Mouse (Mus musculus) stomach, embryonic 14.5 days (tissue): ENCODE results near the gene Wnk2. TPM values are rescaled to one million over a fixed set of nuclear protein-coding genes. Genes with fewer than 3 reads are reported as not detected.

ENCODE experiments used
- ATAC-seq: fragments of 200-750 bp; cut with Nextera tagmentation; 2 replicates; pipeline ENCODE4 v1.8.0; 2017; ENCODE audit warnings: low read depth, moderate TSS enrichment; ENCODE audit not compliant: insufficient number of reproducible peaks, insufficient read depth, low FRiP score
- H3K27ac ChIP-seq: fragments of 300-500 bp; sonication (generic); 2 replicates; pipeline ENCODE4 v1.5.1; 2014; ENCODE audit warnings: mild to moderate bottlenecking, low read length, moderate library complexity, mixed read lengths
- H3K27me3 ChIP-seq: fragments of 300-500 bp; sonication (generic); 2 replicates; pipeline ENCODE4 v1.6.1; 2014; ENCODE audit warnings: low read length, control low read depth, mixed read lengths; ENCODE audit not compliant: control insufficient read depth, insufficient read depth
- H3K36me3 ChIP-seq: fragments of 300-500 bp; sonication (generic); 2 replicates; pipeline ENCODE4 v1.6.1; 2014; ENCODE audit warnings: mild to moderate bottlenecking, control low read depth, low read length, moderate library complexity, mixed read lengths; ENCODE audit not compliant: control insufficient read depth, insufficient read depth
- H3K4me1 ChIP-seq: fragments of 300-500 bp; sonication (generic); 2 replicates; pipeline ENCODE4 v1.6.1; 2014; ENCODE audit warnings: low read length, control low read depth, mixed read lengths; ENCODE audit not compliant: control insufficient read depth, insufficient read depth
- H3K4me2 ChIP-seq: fragments of 300-500 bp; sonication (generic); replicated peaks from 2 replicates; pipeline ENCODE4 v1.6.1; 2014; ENCODE audit warnings: low read depth, low read length, control low read depth
- H3K4me3 ChIP-seq: fragments of 300-500 bp; sonication (generic); 2 replicates; pipeline ENCODE4 v1.5.1; 2014; ENCODE audit warnings: low read depth, low read length, control low read depth
- H3K9ac ChIP-seq: fragments of 300-500 bp; sonication (generic); replicated peaks from 2 replicates; pipeline ENCODE4 v1.6.1; 2014; ENCODE audit warnings: low read depth, mild to moderate bottlenecking, control low read depth, low read length, moderate library complexity, mixed read lengths
- H3K9me3 ChIP-seq: fragments of 300-500 bp; sonication (generic); 2 replicates; pipeline ENCODE4 v1.6.1; 2016; ENCODE audit warnings: low read depth, low read length, control low read depth; ENCODE audit not compliant: control insufficient read depth
- whole genome bisulfite sequencing: fragments of 180-500 bp; shearing (Covaris S2); extraction: QIAGEN DNeasy Blood & Tissue Kit; methylation state at CpG from one replicate; pipeline ENCODE4 v1.1.7; 2014; 5-methylcytosine and 5-hydroxymethylcytosine counted together
- polyA plus RNA-seq: library from polyadenylated mRNA; unstranded; fragments of >200 nt; fragmentation: Nextera tagmentation; extraction: Ambion mirVana; gene quantifications from 2 replicates; pipeline ENCODE4 v1.2.1, GENCODE M21; 2014

Gene Wnk2
- polyA plus RNA-seq, 1 experiment from 2014 or later = 4.4 TPM

DNA sequence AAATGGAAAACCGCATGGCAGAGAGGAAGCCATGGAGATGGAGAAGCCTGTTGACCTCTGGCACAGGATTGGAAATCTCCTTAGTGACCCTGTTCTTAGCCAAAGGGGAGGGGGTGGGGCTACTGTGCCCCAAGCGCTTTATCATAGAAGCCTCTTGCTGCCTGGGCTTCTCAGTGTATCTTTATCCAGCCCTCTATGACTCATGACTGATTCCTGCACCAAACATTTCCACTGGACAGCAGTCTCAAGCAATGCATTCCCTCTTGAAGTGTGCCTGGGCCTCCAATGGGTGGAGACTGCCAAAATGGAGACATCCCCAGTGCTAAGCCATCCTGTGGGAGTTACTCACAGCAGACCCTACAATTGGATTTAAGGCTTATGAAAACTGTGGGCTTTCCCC is 157.7 kb downstream of the Wnk2 start:
- no peak overlapping the region for H3K27ac ChIP-seq
- no peak for ATAC-seq
- no peaks in the 10 kb centered on the region for H3K9me3 ChIP-seq
- H3K4me3 ChIP-seq = no peak overlapping the region
- H3K36me3 ChIP-seq = no peaks in the 10 kb centered on the region
- no peak overlapping the region for H3K9ac ChIP-seq
- H3K4me1 ChIP-seq = no peaks in the 10 kb centered on the region
- no peaks in the 10 kb centered on the region for H3K27me3 ChIP-seq
- WGBS = 84% methylated on average over 2 of the region's 2 CpGs
- no peak overlapping the region for H3K4me2 ChIP-seq

Other genes with a start within 250 kb of the Wnk2 start
- 47.3 and 48.1 TPM in 2 replicates for gene Fam120a, start 180.0 kb downstream of the Wnk2 start, polyA plus RNA-seq
- 48.8 and 54.5 TPM in 2 replicates for gene Ninj1, start 39.5 kb upstream of the Wnk2 start, polyA plus RNA-seq
- 48.5 and 57.0 TPM in 2 replicates for gene Card19, start 68.0 kb upstream of the Wnk2 start, polyA plus RNA-seq
- gene Susd3, start 100.7 kb upstream of the Wnk2 start, polyA plus RNA-seq = 0.95 and 1.8 TPM in 2 replicates
- 0.51 and 0.56 TPM in 2 replicates for gene Fgd3, start 172.3 kb upstream of the Wnk2 start, polyA plus RNA-seq
- 24.2 and 26.0 TPM in 2 replicates for gene Bicd2, start 193.6 kb upstream of the Wnk2 start, polyA plus RNA-seq